Mouse (Mus musculus) megakaryocyte-erythroid progenitor cell, adult 5-6 weeks (primary cell): ENCODE data around the gene Dnajc21. TPM values are rescaled to one million over a fixed set of nuclear protein-coding genes. Genes with fewer than 3 reads are reported as not detected.
"Not testable (repeated sequence)": the region's sequence is repeated elsewhere in the genome, so short reads cannot be mapped to it uniquely, and the experiment has no call there.

Source experiments
- ATAC-seq: replicated peaks from 2 replicates; pipeline ENCODE4 v1.8.0; 2016; ENCODE audit warnings: mild to moderate bottlenecking, inconsistent platforms; ENCODE audit not compliant: severe bottlenecking, poor library complexity, low FRiP score, low TSS enrichment
- total RNA-seq, 2 experiments: library from RNA; stranded (forward) in 1 of 2; stranded (reverse) in 1 of 2; fragments of 200-1000, 215-1000 nt in 1 of 2; fragments of >200 nt in 1 of 2; fragmentation: Nextera tagmentation in 1 of 2; gene quantifications; 2 replicates each; pipeline ENCODE4 v1.2.3; 2014 to 2017

Dnajc21 gene
- total RNA-seq (2014; fragmentation: Nextera tagmentation): 39.6 and 43.5 TPM in 2 replicates
- 70.9 and 82.4 TPM in 2 replicates for total RNA-seq (2017)

- ATAC-seq: peak; percentile 93
Measured at GRCm38 (mm10) chr15:10470151-10470831, at the start of gene Dnajc21. Dnajc21 (minus strand) TSS chr15:10470516.

- ATAC-seq: no peak
Measured at GRCm38 (mm10) chr15:10515166-10515565, 44.9 kb upstream of the Dnajc21 start.

GRCm38 (mm10) chr15:10506099-10506498, 35.8 kb upstream of the Dnajc21 start:
- no peak for ATAC-seq

GRCm38 (mm10) chr15:10500838-10501719, 30.8 kb upstream of the Dnajc21 start:
- ATAC-seq: peak; percentile 75

- ATAC-seq: peak; percentile 92
Measured at GRCm38 (mm10) chr15:10500035-10500434, 29.7 kb upstream of the Dnajc21 start.

GRCm38 (mm10) chr15:10499593-10499992, 29.3 kb upstream of the Dnajc21 start:
- 0 out of 2 replicates have a peak, but pooled peaks have one; percentile 16 for ATAC-seq

- not testable (repeated sequence) for ATAC-seq
Measured at GRCm38 (mm10) chr15:10496696-10497095, 26.4 kb upstream of the Dnajc21 start.

- no peak for ATAC-seq
Measured at GRCm38 (mm10) chr15:10495944-10496343, 25.6 kb upstream of the Dnajc21 start.

- no peak for ATAC-seq
Measured at GRCm38 (mm10) chr15:10490101-10490500, 19.8 kb upstream of the Dnajc21 start.

GRCm38 (mm10) chr15:10487246-10487645, 16.9 kb upstream of the Dnajc21 start:
- ATAC-seq: 0 out of 2 replicates have a peak, but pooled peaks have one; percentile 5

GRCm38 (mm10) chr15:10486365-10486839, 16.1 kb upstream of the Dnajc21 start:
- ATAC-seq: peak; percentile 61

- peak; percentile 97 for ATAC-seq
Measured at GRCm38 (mm10) chr15:10485484-10486364, 15.4 kb upstream of the Dnajc21 start, which contains the start of the genes Brix1 and Rad1. Brix1 (minus strand) TSS chr15:10485947. Rad1 (plus strand) TSS chr15:10486018.

- ATAC-seq: no peak
Measured at GRCm38 (mm10) chr15:10470941-10471340, 625 bp upstream of the Dnajc21 start.

- peak; percentile 17; the same call in 1 of the 2 replicates for ATAC-seq
Measured at GRCm38 (mm10) chr15:10469641-10470150, 620 bp downstream of the Dnajc21 start.

GRCm38 (mm10) chr15:10468761-10469160, 1.6 kb downstream of the Dnajc21 start:
- no peak for ATAC-seq

GRCm38 (mm10) chr15:10464678-10465077, 5.6 kb downstream of the Dnajc21 start:
- peak; percentile 82 for ATAC-seq

GRCm38 (mm10) chr15:10463555-10463954, 6.8 kb downstream of the Dnajc21 start:
- ATAC-seq: peak; percentile 74

GRCm38 (mm10) chr15:10460986-10461385, 9.3 kb downstream of the Dnajc21 start:
- no peak for ATAC-seq

- peak; percentile 65 for ATAC-seq
Measured at GRCm38 (mm10) chr15:10447102-10447501, 23.2 kb downstream of the Dnajc21 start.
